Mouse (Mus musculus) ES-CJ7 (cell line): Measurements from ENCODE around the gene Rgs9.

Experiments used
- DNase-seq: peaks from one replicate; pipeline ENCODE4 v3.0.0; 2011; ENCODE audit warnings: low read depth, low spot score

The Rgs9 gene

DNA sequence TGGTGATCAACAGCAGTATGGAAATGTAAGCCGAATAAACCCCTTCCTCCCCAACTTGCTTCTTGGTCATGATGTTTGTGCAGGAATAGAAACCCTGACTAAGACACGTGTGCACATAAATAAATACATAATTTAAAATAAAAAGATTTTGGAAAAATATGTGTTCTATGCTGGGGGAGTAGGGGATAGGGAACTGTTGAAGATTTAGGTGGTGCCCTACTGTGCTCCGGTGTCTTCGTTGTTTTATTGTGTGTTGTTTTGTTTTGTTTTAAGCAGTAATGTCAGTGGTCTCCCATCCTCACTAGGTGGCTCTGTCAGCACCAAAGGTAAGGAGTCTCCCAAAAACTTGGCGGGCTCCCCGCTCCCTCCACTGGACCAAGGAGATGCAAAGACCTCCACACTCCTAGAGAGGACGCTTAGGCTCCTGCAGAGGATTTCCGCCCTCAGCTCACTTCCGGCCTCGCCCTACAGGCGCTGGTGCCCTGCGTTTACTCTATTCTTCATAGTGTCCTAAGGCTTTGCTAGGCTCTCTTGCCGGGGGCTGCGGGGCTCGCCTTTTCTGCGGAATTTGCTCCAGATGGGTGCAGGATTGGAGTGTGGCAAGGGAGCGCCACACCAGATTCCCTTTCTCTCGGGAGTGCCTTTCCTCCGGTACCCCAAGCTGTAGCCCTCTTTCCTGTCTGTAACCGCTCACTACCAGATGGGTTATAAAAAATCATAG lies 14.1 kb upstream of the Rgs9 start:
- DNase-seq = peak; percentile 81

DNA sequence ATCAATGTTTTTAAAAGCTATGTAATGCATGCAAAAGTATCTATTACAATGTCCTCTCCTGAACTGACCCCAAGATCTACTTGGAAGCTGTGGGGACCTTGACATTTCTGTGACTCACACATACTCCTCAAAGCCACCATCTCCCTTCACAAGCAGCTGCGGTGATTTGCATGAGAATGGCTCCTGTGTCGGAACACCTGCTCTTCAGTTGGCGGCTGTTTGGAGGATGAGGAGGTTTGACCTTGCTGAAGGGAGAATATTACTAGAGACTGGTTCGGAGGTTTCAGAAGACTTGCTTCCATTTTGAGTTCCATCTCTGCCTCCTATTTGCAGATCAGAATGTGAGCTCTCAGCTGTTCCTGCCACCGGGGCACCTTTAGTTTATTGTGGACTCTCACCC lies 7.8 kb upstream of the Rgs9 start:
- DNase-seq = no peak

DNA sequence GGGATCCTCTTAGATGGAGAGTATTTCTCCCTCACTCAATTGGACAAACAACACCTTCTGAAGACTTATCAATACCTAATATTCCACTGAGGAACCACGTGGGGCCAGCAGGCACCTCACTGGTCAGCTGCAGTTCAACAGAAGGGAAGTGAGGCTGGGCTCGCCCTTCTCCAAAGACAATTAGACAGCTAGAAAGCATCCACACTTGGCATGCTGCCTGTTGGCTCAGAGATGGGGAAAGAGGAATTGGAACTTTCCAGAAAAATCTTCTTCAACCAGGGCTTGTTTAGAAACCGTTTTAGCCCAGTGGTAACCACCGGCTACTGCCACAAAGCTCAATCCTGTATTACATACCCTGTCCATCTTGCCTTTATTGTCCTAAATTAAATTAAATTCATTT lies 4.4 kb upstream of the Rgs9 start:
- no peak for DNase-seq

DNA sequence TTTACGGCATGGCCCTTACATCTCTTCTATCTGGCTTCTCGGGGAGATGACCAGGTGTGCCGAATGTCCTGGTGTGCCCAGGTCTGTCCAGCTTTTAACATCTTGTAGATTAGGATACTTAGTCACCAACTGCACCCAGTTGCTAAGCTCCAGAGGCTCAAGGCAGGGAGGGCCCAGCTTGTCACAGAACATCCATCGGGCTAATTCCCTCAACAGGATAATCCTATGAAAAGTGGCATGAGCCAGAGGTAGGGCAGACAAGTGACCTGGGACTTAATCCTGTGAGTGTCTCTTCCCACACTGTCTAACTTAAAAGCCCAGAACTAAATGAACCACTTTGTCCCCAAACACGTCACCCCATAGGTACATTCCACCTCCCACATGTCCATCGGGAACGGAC lies 898 bp downstream of the Rgs9 start:
- no peak for DNase-seq

DNA sequence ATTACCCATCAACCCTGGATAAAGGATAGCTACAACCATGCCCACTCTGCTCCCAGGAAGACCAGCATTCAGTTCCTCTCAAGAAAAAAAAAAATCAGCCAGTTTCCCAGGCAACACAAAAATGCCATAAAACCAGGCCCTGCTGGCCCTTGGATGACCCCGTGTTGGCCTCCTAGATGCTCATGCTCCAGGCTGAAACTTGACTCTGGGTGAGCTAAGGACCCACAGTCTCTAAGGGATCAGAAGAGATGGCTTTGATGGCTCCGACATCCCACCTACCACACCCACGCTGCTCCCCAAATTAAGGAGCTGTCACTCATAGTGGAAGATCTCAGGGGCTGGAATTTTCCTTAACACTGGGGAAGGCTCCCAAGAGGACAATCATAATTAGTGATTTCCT lies 5.9 kb downstream of the Rgs9 start:
- no peak for DNase-seq

DNA sequence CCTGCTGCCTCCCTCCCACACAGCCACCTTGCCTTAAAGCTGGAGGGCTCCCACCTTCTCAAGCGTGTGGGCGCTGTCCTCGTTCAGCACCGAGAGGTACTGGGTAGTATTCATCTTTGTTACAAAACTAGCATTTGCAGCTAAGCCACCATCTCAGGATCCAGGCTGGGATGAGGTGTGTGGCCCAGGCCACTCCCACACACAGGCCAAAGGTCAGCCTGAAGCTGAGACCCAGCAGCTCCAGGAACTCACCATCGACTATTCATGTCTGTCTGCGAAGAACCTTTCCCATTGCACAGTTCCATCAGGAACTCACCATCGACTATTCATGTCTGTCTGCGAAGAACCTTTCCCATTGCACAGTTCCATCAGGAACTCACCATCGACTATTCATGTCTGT lies 8.6 kb downstream of the Rgs9 start:
- peak; percentile 42 for DNase-seq

DNA sequence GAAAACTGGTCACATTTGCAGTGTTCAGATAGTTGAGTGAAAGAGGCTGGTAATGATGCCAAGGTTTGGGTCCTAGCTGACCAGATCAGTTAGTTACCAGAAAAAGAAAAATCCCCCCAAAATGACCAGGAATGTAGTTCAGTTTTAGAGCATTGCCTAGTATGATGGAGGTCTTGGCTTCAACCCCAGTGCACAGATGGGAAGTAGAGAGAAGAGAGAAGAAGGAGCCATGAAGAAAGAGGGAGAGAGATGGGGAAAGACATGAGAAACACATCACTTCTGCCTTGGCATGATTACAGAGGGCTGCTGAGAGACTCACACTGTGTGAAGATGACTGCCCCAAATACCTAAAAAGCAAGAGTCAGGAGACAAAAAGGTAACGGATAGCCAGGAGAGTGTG lies 13.1 kb downstream of the Rgs9 start:
- no peak for DNase-seq

DNA sequence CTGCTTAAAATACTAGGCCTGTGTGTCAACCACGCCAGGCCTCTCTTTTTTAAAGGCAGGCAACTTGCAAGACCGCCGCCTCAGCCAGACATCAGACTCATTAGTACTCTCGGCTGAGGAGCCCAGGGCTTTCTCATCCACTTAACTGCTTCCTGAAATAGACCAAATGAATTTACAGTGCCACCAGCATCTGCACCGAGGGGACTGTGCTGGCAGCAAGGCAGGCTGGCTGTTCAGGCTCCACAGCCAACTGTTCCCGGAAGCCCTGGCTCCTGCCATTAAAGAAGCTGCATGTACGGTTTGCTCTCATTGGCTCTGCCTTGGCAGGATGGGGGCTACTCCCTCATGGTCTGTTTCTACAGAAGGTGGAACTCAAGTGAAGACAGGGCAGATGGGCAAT lies 19.7 kb downstream of the Rgs9 start:
- DNase-seq = no peak

DNA sequence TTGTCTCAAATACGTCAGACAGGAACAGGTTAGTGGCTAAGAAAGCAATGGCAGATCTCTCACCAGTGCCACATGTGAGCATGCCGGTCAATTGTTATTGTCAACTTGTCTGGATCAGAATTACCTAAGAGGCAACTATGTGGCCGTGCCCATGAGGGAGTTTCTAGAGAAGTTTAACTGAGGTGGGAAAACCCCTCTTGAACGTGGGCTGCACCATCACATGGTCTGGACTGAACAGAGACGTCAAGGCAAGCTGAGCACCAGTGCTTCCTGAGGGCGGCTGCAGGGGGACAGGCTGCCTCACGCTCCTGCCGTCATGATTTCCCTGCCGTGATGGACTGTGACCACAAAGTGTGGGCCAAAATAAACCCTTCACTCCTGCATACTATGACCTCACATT lies 26.5 kb downstream of the Rgs9 start:
- DNase-seq = no peak

DNA sequence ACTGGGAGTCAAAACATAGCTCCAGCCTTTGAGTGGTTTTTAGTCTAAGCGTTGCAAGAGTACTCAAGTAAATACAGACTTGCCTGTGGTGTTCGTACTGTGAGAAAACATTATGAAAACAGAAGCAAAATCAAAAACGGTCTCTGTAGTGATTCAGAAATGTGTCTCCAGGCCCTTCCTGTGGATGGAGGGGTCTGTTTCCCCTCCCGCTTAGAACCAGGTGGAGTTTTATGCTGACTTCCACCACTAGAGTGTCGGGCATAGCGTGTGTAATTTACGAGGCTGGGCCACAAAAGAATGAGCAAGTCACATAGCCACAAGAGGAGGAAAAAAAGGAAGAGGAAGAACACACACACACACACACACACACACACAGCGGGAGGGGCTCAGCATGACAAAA lies 27.6 kb downstream of the Rgs9 start:
- no peak for DNase-seq

DNA sequence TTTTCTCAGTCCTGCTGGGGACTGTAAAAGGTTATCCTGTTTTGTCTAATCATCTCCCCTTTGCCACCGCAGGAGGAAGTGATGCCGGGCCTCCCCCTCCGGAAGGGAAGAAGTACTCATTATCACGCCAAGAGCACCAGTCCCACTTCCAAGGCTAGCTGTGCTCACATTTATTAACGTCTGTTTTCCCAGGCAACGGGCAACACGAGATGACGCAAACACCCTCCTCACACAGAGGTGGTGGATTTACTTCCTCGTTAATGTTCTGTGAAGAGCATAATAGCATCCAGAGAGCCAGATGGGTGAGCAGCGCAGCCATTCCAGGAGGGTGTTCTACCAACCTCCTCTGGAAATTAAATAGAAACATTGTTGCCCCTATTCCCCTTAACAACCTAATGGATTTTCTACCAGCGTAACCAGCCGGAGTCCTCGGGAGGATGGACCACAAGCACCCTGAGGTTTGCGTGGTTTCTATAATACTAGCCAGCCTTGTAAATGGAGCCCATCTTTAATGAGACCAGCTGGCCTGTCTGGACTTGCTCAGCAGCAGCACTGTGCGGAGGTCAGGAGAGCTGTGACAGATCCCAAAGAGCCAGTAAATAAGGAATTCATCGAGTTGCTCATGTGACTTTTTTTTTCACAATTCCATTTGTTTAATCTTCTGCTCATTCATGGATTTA lies 28.1 kb downstream of the Rgs9 start:
- DNase-seq = no peak

DNA sequence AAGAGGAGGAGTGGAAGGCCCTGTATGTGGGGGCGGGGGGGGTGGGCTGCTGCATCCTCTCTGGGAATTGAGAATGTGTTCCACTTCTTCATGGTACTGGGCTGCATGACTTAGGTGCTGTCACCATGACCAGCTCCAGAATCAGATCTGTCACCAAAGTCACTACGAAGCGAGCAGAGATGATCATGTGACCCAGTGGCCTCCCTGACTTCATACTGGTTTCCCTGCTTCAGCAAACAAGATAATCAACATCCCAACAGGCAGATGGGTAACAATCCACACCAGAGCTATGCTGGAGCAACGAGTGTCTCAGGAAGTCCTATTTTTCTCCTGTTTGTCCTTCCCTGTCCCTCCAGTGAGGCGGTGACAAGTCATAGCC lies 28.7 kb downstream of the Rgs9 start:
- no peak for DNase-seq

DNA sequence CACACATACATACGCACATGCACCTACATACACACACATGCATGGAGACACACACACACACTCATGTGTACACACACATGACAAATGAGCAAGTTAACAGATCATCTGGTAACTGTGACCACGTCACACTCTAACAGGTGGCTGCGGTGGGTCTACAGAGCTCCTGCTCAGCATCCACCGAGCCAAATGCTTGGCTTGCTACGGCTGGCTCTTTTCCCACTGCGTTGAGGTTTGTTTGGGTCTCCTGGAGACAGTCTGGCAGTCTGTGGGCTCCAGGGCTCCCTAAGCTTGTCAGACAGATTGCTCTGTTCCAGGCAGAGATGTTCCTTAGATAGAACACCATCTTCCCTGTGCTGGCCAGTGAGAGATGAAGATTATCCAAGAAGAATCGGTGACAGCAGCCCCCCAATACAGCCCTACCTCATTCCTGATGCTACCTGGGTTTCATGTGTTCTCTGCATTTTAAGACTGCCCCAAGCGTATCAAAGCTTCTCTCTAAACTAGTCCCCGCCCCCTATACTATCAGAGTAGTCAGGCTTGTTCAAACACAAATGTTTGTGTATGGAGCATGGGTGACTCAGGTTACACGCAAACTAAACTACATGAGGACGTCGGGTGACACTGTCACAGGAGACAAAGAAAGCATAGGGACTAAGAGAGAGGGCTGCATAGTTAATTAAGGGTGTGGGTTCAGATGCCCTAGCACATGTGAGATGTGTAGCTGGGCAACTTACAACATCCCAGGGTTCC lies 31.6 kb downstream of the Rgs9 start:
- DNase-seq = no peak

DNA sequence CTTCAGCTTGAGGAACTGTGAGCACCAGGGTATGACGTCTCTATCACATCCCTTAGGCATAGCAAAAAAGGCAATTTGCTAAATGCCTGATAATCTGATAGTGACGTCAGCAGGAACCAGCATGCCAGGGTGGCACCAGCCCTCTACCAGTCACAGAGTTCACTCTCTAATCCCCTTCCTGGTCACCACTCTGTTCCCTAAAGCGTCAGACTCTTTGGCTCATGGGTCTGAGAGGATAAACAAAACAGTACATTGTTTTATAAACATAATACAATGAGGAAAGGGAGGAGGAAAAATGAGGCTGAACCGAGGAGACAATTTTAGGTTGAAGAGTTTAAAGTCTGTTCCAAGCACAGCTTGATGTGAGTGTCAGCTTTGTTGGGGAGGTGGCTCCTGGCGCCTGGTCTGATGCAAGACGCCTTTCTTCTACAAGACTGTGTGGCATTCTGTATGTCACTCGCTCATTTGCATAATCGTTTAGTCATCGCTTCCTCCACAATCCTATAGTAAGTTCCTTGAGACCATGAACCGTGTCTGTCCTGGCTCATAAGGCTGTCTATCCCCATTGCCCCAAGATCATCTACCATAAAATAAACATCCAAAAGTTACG lies 33.7 kb downstream of the Rgs9 start:
- DNase-seq = no peak

DNA sequence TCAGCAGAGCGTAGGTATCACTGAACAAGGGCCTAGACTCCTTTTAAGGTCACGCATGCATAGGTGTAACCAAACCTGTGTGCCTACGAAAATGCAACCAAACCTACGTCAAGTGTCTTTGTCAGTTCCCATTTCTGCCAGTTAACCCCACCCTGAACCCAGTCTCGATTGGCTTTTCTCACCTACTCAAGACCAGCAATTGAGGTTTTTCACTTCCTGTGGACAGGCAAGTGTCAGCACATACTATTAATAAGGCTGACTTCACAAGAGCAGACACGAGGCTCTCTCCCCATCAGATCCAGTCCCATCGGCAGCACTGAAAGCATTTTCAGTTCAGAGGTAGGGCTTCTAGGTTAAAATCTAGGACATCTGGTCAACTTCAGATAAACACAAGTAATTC lies 37.4 kb downstream of the Rgs9 start:
- DNase-seq = no peak

DNA sequence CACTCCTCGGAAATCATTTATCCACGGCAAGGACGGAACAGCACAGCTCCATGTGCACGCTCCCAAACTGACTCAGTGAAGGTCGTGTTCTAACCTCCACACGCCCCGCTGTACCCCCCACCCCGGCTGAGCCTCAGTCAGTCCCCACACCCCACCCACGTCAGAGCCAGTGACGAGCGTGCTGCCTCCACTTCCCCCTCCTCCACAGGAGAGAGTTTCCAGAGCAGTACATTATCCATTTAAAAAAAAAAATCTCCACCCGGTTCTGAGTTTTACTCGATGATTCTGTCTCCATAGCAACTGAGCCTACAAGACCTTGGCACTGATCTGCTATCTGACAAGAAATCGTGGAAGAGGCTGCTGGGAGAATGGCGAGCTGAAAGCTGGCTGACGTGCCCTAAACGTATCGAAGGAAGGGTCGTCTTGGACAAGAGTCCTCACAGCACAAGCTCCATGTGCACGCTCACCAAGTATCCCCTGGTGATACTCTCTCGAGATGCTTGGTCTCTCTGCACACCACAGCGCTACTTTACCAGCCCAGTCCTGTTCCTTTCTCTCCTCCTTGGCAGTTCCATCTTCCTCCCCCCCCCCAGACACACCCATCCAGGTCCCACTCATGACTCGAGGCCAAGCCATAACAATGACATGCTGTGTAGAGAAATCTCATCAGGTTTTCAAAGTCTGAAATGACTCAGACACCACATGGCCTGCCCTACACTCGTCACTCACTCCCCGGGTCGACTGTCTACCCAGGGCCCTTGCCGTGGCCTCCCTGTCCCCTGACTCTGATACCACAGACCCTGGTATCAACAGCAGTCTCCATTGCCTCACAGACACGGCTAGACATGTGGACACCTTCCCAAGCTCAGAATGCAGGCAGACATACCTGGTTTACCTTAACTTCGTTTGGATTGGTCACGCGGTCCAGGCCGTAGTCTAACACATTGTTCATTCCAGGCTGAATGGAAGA lies 38.7 kb downstream of the Rgs9 start:
- no peak for DNase-seq

DNA sequence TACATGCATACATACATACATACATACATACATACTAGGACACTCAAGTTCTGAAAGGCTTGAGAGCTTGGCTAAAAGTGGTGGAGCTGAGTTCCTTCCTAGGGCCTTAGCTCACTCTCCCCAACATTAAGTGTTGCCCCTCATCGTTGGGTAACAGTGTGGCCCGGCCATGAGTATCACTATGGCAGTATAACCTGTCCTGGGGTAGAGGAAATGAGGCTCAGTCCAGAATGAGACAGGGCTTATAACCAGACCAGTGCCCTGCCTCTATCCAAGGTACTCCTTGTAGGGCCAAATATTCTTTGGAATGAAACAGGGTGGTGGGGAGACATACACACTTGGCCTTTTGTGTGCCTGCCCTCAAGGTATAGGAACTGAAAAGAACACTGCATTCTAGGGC lies 40.1 kb downstream of the Rgs9 start:
- DNase-seq = no peak

DNA sequence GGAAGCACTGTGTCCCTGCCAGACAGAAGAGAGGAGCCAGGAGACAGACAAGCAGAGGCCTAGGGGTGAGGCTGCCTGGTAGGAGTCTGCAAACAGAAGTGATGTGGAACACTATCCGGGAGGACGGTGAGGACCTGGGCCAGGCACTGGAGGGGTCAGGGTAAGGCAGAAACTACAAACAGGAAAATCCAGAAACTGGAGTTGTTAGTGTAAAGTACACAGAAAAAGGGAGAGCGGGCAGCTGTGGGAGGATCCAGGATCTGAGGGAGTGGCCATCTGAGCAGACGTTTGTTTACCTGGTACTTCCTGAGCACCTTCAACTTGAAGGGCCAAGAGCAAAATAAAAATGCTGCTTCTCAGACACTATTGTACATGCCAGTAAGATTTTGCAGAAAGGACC lies 42.9 kb downstream of the Rgs9 start:
- DNase-seq = no peak

DNA sequence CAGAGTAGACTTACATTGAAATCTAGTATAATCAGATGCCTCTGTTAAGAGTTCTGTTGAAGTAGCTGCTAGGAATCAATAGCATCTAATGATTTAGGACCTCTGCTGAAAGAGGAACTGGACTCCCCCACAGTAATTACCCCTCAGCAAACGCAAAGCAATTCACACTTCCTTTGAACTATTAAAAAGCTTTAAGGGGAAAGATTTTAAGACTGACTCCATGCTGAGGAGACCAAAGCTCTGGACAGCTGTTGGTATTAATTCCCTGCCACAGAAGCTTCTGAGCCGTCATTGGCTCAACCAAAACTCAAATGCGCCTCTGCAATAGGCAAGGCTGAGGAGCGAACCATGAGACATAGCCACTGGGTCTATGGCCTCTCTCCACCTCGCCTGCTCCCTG lies 45.4 kb downstream of the Rgs9 start:
- DNase-seq = no peak

DNA sequence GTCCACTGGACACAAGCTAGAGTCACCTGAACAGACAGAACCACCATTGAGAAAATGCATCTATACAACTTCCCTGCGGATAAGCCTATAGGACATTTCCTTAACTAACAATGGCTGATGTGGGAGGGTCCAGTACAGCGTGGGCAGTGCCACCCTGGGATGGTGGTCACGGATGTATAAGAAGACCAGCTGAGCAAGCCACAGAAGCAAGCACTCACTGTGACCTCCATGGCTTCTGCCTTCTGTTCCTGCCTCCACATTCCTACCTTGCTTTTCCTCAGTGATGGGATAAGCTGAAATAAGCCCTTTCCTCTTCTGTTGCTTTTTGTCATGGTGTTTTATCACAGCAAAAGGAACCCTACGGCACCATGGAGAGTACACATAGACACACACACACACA lies 47.4 kb downstream of the Rgs9 start:
- no peak for DNase-seq

DNA sequence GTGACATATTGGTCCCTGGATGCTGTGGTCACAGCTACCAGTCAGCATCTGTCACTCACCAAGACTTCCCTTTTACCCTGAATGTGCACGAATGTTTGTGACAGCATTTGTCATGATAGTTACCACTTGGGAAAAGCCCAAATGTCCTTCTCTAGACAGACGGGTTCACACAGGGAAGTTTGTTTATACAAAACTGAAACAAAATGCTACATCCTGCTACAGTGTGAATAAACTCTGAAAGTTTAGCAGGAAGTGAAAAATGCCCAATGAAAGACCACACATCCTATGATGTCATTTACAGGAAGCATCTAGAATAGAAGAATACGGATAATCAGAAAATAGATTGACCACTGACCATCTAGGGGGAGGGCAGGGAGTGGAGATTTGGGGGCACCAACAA lies 51.0 kb downstream of the Rgs9 start:
- no peak for DNase-seq
